Mouse (Mus musculus) MN1 (cell line): ENCODE measurements around the gene Lrrn3.

Experiments used
- DNase-seq: peaks from one replicate; pipeline ENCODE4 v3.0.0-alpha.2; 2016; ENCODE audit warnings: low spot score

Lrrn3 gene

GRCm38 (mm10) chr12:41486331-41486730 is at the start of gene Lrrn3:
Gene Lrrn3, minus strand, starts transcription at chr12:41486431.
- DNase-seq, result no peak

GRCm38 (mm10) chr12:41528410-41528809 is 42.2 kb upstream of the Lrrn3 start:
- DNase-seq, result no peak

- DNase-seq, result no peak
Measured at GRCm38 (mm10) chr12:41526688-41527087, 40.5 kb upstream of the Lrrn3 start.

GRCm38 (mm10) chr12:41521671-41522070 is 35.4 kb upstream of the Lrrn3 start:
- no peak for DNase-seq

GRCm38 (mm10) chr12:41520326-41520725 is 34.1 kb upstream of the Lrrn3 start:
- no peak for DNase-seq

GRCm38 (mm10) chr12:41518897-41519296 is 32.7 kb upstream of the Lrrn3 start:
- no peak for DNase-seq

GRCm38 (mm10) chr12:41510588-41510987 is 24.4 kb upstream of the Lrrn3 start:
- DNase-seq, result no peak

- DNase-seq, result no peak
Measured at GRCm38 (mm10) chr12:41508610-41509009, 22.4 kb upstream of the Lrrn3 start.

- DNase-seq, result no peak
Measured at GRCm38 (mm10) chr12:41500049-41500820, 14.0 kb upstream of the Lrrn3 start.

GRCm38 (mm10) chr12:41494620-41495019 is 8.4 kb upstream of the Lrrn3 start:
- DNase-seq, result no peak

GRCm38 (mm10) chr12:41487005-41487404 is 774 bp upstream of the Lrrn3 start:
- DNase-seq, result peak; percentile 82

GRCm38 (mm10) chr12:41485512-41486215 is 567 bp downstream of the Lrrn3 start:
- peak; percentile 87 for DNase-seq

GRCm38 (mm10) chr12:41484689-41485511 is 1.3 kb downstream of the Lrrn3 start:
- DNase-seq, result peak; percentile 41

GRCm38 (mm10) chr12:41483593-41484451 is 2.4 kb downstream of the Lrrn3 start:
- peak; percentile 43 for DNase-seq

GRCm38 (mm10) chr12:41483091-41483592 is 3.1 kb downstream of the Lrrn3 start:
- DNase-seq, result no peak

- DNase-seq, result peak; percentile 43
Measured at GRCm38 (mm10) chr12:41481486-41481885, 4.7 kb downstream of the Lrrn3 start.

- no peak for DNase-seq
Measured at GRCm38 (mm10) chr12:41469096-41469801, 17.0 kb downstream of the Lrrn3 start.

- DNase-seq, result no peak
Measured at GRCm38 (mm10) chr12:41468374-41468991, 17.7 kb downstream of the Lrrn3 start.

- peak; percentile 26 for DNase-seq
Measured at GRCm38 (mm10) chr12:41438446-41438845, 47.8 kb downstream of the Lrrn3 start.
